Mouse (Mus musculus) colon, adult 2 months (tissue): ENCODE data around the gene Gm32717. TPM values are rescaled to one million over a fixed set of nuclear protein-coding genes. Genes with fewer than 3 reads are reported as not detected.

ENCODE experiments used
- polyA plus RNA-seq: library from polyadenylated mRNA; depleted of rRNA; stranded (reverse); fragments of >200 nt; gene quantifications from 2 replicates; pipeline ENCODE4 v1.2.3, GENCODE M21; 2012; rRNA removed

Gm32717 gene
- polyA plus RNA-seq = not detected in 2 replicates

DNA sequence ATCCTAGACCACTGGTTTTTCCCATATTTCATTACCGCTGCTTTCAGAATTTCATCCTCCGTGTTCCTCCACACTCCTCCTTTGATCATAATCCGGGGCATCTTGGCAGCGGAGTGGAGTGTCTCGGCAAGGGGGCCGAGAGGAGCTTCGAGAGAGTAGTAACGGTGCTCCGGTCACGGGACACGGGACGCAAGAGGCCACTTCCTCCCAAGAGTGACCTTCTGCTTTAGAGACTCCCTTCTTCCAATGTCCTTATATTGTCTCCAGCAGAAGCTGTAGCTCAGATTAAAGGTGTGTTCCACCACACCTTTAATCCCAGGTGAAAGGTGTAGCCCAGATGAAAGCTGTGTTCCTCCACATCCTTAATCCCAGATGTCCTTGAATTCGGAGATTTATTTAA lies at the start of gene Gm32717:
Gm32717 (minus strand) TSS at position 101 of the 400 bp plus-strand sequence.

GRCm38 (mm10) chr10:118258388-118258787 lies 17.8 kb upstream of the Gm32717 start, which contains the start of gene Gm32802:
TSS of gene Gm32802 (plus strand) at chr10:118258688.

GRCm38 (mm10) chr10:118204642-118205041 lies 35.9 kb downstream of the Gm32717 start, which contains the start of gene Il22:
TSS of gene Il22 (plus strand) at chr10:118204942.

Other genes starting within 250 kb of the Gm32717 start
- 1.2 and 1.5 TPM in 2 replicates for gene Mdm1, start 99.0 kb downstream of the Gm32717 start, polyA plus RNA-seq
- not detected in 2 replicates for gene Il22, start 35.8 kb downstream of the Gm32717 start, polyA plus RNA-seq
- not detected in 2 replicates for gene Gm32802, start 17.9 kb upstream of the Gm32717 start, polyA plus RNA-seq
- gene Iltifb, start 54.3 kb upstream of the Gm32717 start, polyA plus RNA-seq = not detected in 2 replicates
- not detected in 2 replicates for gene Gm9040, start 86.2 kb upstream of the Gm32717 start, polyA plus RNA-seq
- gene Gm9044, start 91.6 kb upstream of the Gm32717 start, polyA plus RNA-seq = not detected in 2 replicates
- gene Gm9045, start 97.1 kb upstream of the Gm32717 start, polyA plus RNA-seq = not detected in 2 replicates
- not detected in 2 replicates for gene Gm9046, start 102.5 kb upstream of the Gm32717 start, polyA plus RNA-seq
- gene Gm9048, start 107.9 kb upstream of the Gm32717 start, polyA plus RNA-seq = not detected in 2 replicates
- gene Gm9049, start 113.3 kb upstream of the Gm32717 start, polyA plus RNA-seq = not detected in 2 replicates
- not detected in 2 replicates for gene Ifng, start 200.3 kb upstream of the Gm32717 start, polyA plus RNA-seq